ENCODE assay signal across 8 mouse cellular contexts in the genomic region with DNA sequence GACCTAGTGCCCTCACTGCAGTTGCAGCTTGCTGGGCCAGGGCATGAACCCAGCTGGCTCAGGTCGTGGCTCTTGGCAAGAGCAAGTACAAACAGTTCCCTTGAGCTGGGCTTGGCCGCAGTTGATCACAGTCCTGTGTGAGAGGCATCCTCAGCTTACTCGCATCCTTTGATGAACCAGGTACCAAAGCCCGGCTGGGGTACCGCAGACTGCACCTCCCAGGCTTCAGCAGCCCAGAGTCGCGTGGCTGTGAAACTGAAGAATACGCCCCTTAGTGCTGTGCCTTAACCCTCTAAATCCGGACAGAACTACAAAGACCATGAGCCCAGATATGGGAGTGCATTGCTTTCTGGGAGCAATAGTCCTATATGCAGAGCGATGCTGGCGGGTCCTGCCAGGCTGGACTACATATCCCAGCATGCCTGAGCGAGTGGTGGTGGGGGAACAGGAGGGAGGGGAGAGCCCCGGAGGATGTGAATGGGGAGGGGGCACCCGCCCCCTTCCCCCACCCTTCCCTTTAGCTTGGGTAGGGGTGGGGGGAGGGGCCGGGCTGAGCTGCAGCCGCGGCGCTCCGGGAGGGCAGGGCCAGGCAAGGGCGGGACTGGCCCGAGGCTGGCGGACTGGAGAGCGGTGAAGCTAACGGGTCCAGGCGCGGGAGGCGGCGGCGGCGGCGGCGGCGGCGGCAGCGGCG. TPM values are rescaled to one million over a fixed set of nuclear protein-coding genes. Genes with fewer than 3 reads are reported as not detected.
DNase-seq lines count a peak whose midpoint lies in the region; ATAC-seq and TF ChIP-seq lines count a peak whose summit lies in the region.

A gene (plus strand): TSS at position 582 of the 691 bp plus-strand sequence.

- peaks cover 4% of the 10 kb centered on the region for H3K9me3 ChIP-seq in CH12.LX (replicated peaks; ENCODE audit: low read length)
- H3K9me3 ChIP-seq in forebrain, embryonic 11.5 days (ENCODE audit: control insufficient read depth, low read length) = no peaks in the 10 kb centered on the region
- no peaks in the 10 kb centered on the region for H3K9me3 ChIP-seq in heart, embryonic 15.5 days (replicated peaks)
- H3K9me3 ChIP-seq in liver, embryonic 13.5 days (replicated peaks) = no peaks in the 10 kb centered on the region
- no peaks in the 10 kb centered on the region for H3K9me3 ChIP-seq in stomach, embryonic 15.5 days

- peak within 1 kb of the TSS; percentile 96 for H3K9ac ChIP-seq in CH12.LX (ENCODE audit: insufficient read depth, low read depth)
- H3K9ac ChIP-seq in forebrain, embryonic 11.5 days (ENCODE audit: low read length) = peak within 1 kb of the TSS; percentile 93
- peak within 1 kb of the TSS; percentile 94 for H3K9ac ChIP-seq in heart, embryonic 15.5 days
- peak within 1 kb of the TSS; percentile 97 for H3K9ac ChIP-seq in liver, embryonic 13.5 days
- H3K9ac ChIP-seq in stomach, embryonic 15.5 days = peak within 1 kb of the TSS; percentile 78

- H3K27ac ChIP-seq in CH12.LX (ENCODE audit: insufficient read depth, low read depth) = peak within 1 kb of the TSS; percentile 72
- H3K27ac ChIP-seq in forebrain, embryonic 11.5 days (ENCODE audit: low read depth, low read length) = peak within 1 kb of the TSS; percentile 46
- H3K27ac ChIP-seq in heart, embryonic 15.5 days = peak within 1 kb of the TSS; percentile 81
- peak within 1 kb of the TSS; percentile 95 for H3K27ac ChIP-seq in liver, embryonic 13.5 days
- peak within 1 kb of the TSS; percentile 74 for H3K27ac ChIP-seq in stomach, embryonic 15.5 days

- H3K4me3 ChIP-seq in CH12.LX (replicated peaks in 1 of 3; ENCODE audit: low read depth in 2 of 3, low read length in 2 of 3, poor library complexity in 1 of 3) = peak within 1 kb of the TSS; percentile 87 to 98 (median 89)
- peak within 1 kb of the TSS; percentile 77 for H3K4me3 ChIP-seq in forebrain, embryonic 11.5 days (ENCODE audit: low read depth, low read length)
- peak within 1 kb of the TSS; percentile 84 for H3K4me3 ChIP-seq in heart, embryonic 15.5 days
- H3K4me3 ChIP-seq in liver, embryonic 13.5 days (replicated peaks) = peak within 1 kb of the TSS; percentile 93
- peak within 1 kb of the TSS; percentile 86 for H3K4me3 ChIP-seq in stomach, embryonic 15.5 days (replicated peaks)

- dilution Hi-C loops in CH12.LX (cut with MboI; ENCODE audit: extremely low pct_ligation_motif_present, extremely low pct_unique_long_range_greater_than_20kb, low sequenced_read_pairs) = no loop called here

- H3K36me3 ChIP-seq in CH12.LX (replicated peaks in 1 of 2; ENCODE audit: control insufficient read depth in 1 of 2, insufficient read depth in 1 of 2, low read length in 1 of 2) = peaks cover 4 to 22% of the 10 kb centered on the region in 2 experiments
- no peaks in the 10 kb centered on the region for H3K36me3 ChIP-seq in forebrain, embryonic 11.5 days (ENCODE audit: control insufficient read depth, insufficient read depth, low read length)
- no peaks in the 10 kb centered on the region for H3K36me3 ChIP-seq in heart, embryonic 15.5 days
- peaks cover 14% of the 10 kb centered on the region for H3K36me3 ChIP-seq in liver, embryonic 13.5 days
- H3K36me3 ChIP-seq in stomach, embryonic 15.5 days = no peaks in the 10 kb centered on the region; the same call in 1 of the 2 replicates

- H3K27me3 ChIP-seq in CH12.LX (replicated peaks) = no peaks in the 10 kb centered on the region
- no peaks in the 10 kb centered on the region for H3K27me3 ChIP-seq in forebrain, embryonic 11.5 days (ENCODE audit: control insufficient read depth, insufficient read depth, low read length)
- H3K27me3 ChIP-seq in heart, embryonic 15.5 days = no peaks in the 10 kb centered on the region
- no peaks in the 10 kb centered on the region for H3K27me3 ChIP-seq in liver, embryonic 13.5 days
- H3K27me3 ChIP-seq in stomach, embryonic 15.5 days (replicated peaks) = no peaks in the 10 kb centered on the region

- TF ChIP-seq POLR2A in CH12.LX (IDR thresholded peaks at IDR 0.05; ENCODE audit: low read depth, low read length) = peak; percentile 56

- in situ Hi-C loops in CH12.LX (cut with MboI; ENCODE audit: low pct_ligation_motif_present, low pct_unique_long_range_greater_than_20kb, low sequenced_read_pairs) = no loop called here

- H3K4me2 ChIP-seq in CH12.LX (ENCODE audit: insufficient read depth, low read depth, poor library complexity, severe bottlenecking) = peak within 1 kb of the TSS; percentile 89
- H3K4me2 ChIP-seq in forebrain, embryonic 11.5 days (ENCODE audit: low read depth, low read length, severe bottlenecking) = peak within 1 kb of the TSS; percentile 90
- H3K4me2 ChIP-seq in heart, embryonic 15.5 days = peak within 1 kb of the TSS; percentile 73
- H3K4me2 ChIP-seq in liver, embryonic 13.5 days = peak within 1 kb of the TSS; percentile 78
- peak within 1 kb of the TSS; percentile 84 for H3K4me2 ChIP-seq in stomach, embryonic 15.5 days

- no peak for TF ChIP-seq EP300 in CH12.LX (IDR thresholded peaks at IDR 0.05; ENCODE audit: low read length)

- H3K4me1 ChIP-seq in CH12.LX (ENCODE audit: control insufficient read depth in 1 of 2, insufficient read depth in 2 of 2) = peaks cover 7 to 55% of the 10 kb centered on the region in 2 experiments
- peaks cover 5% of the 10 kb centered on the region; the same call in 1 of the 2 replicates for H3K4me1 ChIP-seq in forebrain, embryonic 11.5 days (replicated peaks; ENCODE audit: control insufficient read depth, insufficient read depth, low read length)
- H3K4me1 ChIP-seq in heart, embryonic 15.5 days (replicated peaks) = peaks cover 22% of the 10 kb centered on the region
- H3K4me1 ChIP-seq in liver, embryonic 13.5 days (replicated peaks) = peaks cover 63% of the 10 kb centered on the region
- H3K4me1 ChIP-seq in stomach, embryonic 15.5 days = peaks cover 23% of the 10 kb centered on the region

- no peak for TF ChIP-seq RAD21 in CH12.LX (IDR thresholded peaks at IDR 0.05; ENCODE audit: low read depth, low read length)

- peak; percentile 99 for ATAC-seq in forebrain, embryonic 11.5 days (replicated peaks; ENCODE audit: low FRiP score)
- ATAC-seq in heart, embryonic 15.5 days (replicated peaks; ENCODE audit: insufficient number of reproducible peaks, insufficient read depth, low FRiP score, low read depth) = peak; percentile 97
- ATAC-seq in liver, embryonic 13.5 days (ENCODE audit: low read depth) = peak; percentile 83
- peak; percentile 95 for ATAC-seq in stomach, embryonic 15.5 days (ENCODE audit: insufficient read depth, low FRiP score, low read depth)

- WGBS in forebrain, embryonic 11.5 days = 1% methylated on average over 23 of the region's 36 CpGs
- under 1% methylated on average over 21 of the region's 36 CpGs for WGBS in heart, embryonic 15.5 days
- WGBS in liver, embryonic 13.5 days (ENCODE audit: insufficient replicate concordance) = 4% methylated on average over 13 of the region's 36 CpGs
- under 1% methylated on average over 22 of the region's 36 CpGs for WGBS in stomach, embryonic 15.5 days

- peaks cover 45% of the 10 kb centered on the region for H3K79me2 ChIP-seq in CH12.LX (replicated peaks; ENCODE audit: control insufficient read depth, extremely low read depth, insufficient read depth, poor library complexity, severe bottlenecking)

- peak; percentile 93 for DNase-seq in CH12.LX (ENCODE audit: extremely low read depth)
- DNase-seq in c-Kit-positive CD71-negative TER-119-negative erythroid progenitor cells, embryonic 14.5 days (ENCODE audit: low read depth) = peak; percentile 62
- DNase-seq in forebrain, embryonic 11.5 days (ENCODE audit: low spot score) = peak; percentile 95
- peak; percentile 94 for DNase-seq in kidney, postnatal 14 days
- peak; percentile 78 for DNase-seq in liver, embryonic 13.5 days
- peak; percentile 88 for DNase-seq in neural tube, embryonic 10.5 days (ENCODE audit: extremely low spot score, low spot score)

- TF ChIP-seq CTCF in CH12.LX (conservative IDR thresholded peaks at IDR 0.05 in 1 of 2, IDR thresholded peaks at IDR 0.05 in 1 of 2; ENCODE audit: low read depth in 2 of 2, low read length in 2 of 2) = no peak

TF ChIP-seq in CH12.LX, 34 proteins besides CTCF, POLR2A, EP300 and RAD21 (continues in another document):
- TF ChIP-seq USF2 (conservative IDR thresholded peaks at IDR 0.05; ENCODE audit: low read depth, low read length) (no peak), POLR2AphosphoS2 (IDR thresholded peaks at IDR 0.05; ENCODE audit: low read depth, low read length) (no peak), CHD1 (IDR thresholded peaks at IDR 0.05; ENCODE audit: low read depth, low read length) (no peak), IRF4 (IDR thresholded peaks at IDR 0.05; ENCODE audit: low read depth, low read length) (peak; percentile 96), ELF1 (IDR thresholded peaks at IDR 0.05; ENCODE audit: low read depth, low read length) (peak; percentile 82), TCF12 (IDR thresholded peaks at IDR 0.05; ENCODE audit: low read depth, low read length) (peak; percentile 73), ETS1 (conservative IDR thresholded peaks at IDR 0.05; ENCODE audit: low read depth, low read length) (no peak), HCFC1 (IDR thresholded peaks at IDR 0.05; ENCODE audit: low read depth, low read length) (peak; percentile 99), NELFE (IDR thresholded peaks at IDR 0.05; ENCODE audit: low read depth, low read length) (no peak), ZKSCAN1 (IDR thresholded peaks at IDR 0.05; ENCODE audit: borderline replicate concordance, low read depth, low read length) (no peak), ZMIZ1 (IDR thresholded peaks at IDR 0.05; ENCODE audit: low read depth, low read length) (no peak), KAT2A (IDR thresholded peaks at IDR 0.05; ENCODE audit: insufficient replicate concordance, low read length) (peak; percentile 100), E2F4 (IDR thresholded peaks at IDR 0.05; ENCODE audit: insufficient replicate concordance, low read depth, low read length) (no peak), JUN (IDR thresholded peaks at IDR 0.05; ENCODE audit: insufficient read depth, low read depth, low read length) (no peak), MEF2A (IDR thresholded peaks at IDR 0.05; ENCODE audit: borderline replicate concordance, low read depth, low read length) (peak; percentile 83), TBP (conservative IDR thresholded peaks at IDR 0.05; ENCODE audit: low read depth, low read length) (0 out of 2 replicates have a peak, but pooled peaks have one; percentile 35), BHLHE40 (IDR thresholded peaks at IDR 0.05; ENCODE audit: low read depth, low read length) (peak; percentile 33; the same call in 1 of the 2 replicates)

RNA-seq across cellular contexts. Expression of the gene that starts here (rescaled TPM):
- total RNA-seq in CH12.LX (2012; rRNA removed) = 14.6 and 16.9 TPM in 2 replicates
- 16.4 and 17.0 TPM in 2 replicates for total RNA-seq in CH12.LX (2014; rRNA removed)
- 41.4 and 44.5 TPM in 2 replicates for polyA plus RNA-seq in CH12.LX (2012; ENCODE audit: insufficient read length, low read depth)
- 16.0 and 16.5 TPM in 2 replicates for polyA plus RNA-seq in forebrain, embryonic 11.5 days (2014; fragmentation: Nextera tagmentation; extraction: Ambion mirVana)
- polyA plus RNA-seq in heart, embryonic 15.5 days (2015; fragmentation: Nextera tagmentation; extraction: Ambion mirVana) = 15.2 and 17.2 TPM in 2 replicates
- 21.0 and 25.2 TPM in 2 replicates for polyA plus RNA-seq in liver, embryonic 13.5 days (2015; fragmentation: Nextera tagmentation; extraction: Ambion mirVana)
- polyA plus RNA-seq in stomach, embryonic 15.5 days (2015; fragmentation: Nextera tagmentation; extraction: Ambion mirVana) = 17.1 and 17.6 TPM in 2 replicates

Comparison
In these comparisons a context has a peak if more than half of its experiments do, and no peak if none do; other contexts are left out.
1. Peak in every context shown above with its lines: DNase-seq, ATAC-seq, H3K4me3 ChIP-seq and H3K27ac ChIP-seq.